Mouse (Mus musculus) megakaryocyte, embryonic 14.5 days (primary cell): ENCODE measurements around the gene Kcnj10.

ENCODE experiments used
- FLI1 ChIP-seq: IDR thresholded peaks from 2 replicates; pipeline ENCODE4 v1.6.1; 2012; ENCODE audit warnings: low read length, inconsistent platforms, mixed read lengths
- GATA1 ChIP-seq: IDR thresholded peaks from 3 replicates; pipeline ENCODE4 v1.6.1; 2012; ENCODE audit warnings: mixed read lengths, low read length, inconsistent platforms, borderline replicate concordance

DNA sequence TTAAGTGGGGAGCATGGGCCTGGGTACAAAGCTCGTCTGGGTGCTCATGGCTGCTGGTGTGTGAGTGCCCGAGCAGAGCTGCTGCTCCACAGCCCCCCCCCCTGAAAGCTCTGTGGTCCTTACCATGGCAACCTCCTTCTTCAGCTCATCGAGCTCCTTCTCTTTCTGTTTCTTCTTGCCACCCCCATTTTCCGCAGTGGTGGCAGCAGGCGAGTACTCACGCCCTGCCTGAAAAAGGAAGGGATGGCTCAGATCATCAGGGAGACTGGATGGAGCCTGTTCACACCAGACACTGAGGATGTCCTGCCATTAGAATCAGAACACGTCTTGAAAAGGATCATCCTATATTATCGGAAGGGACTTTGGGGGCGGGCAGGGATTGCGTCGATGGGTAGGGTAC, 47.6 kb upstream of the Kcnj10 start:
- no peak for TF ChIP-seq GATA1
- no peak for TF ChIP-seq FLI1
